Mouse (Mus musculus) heart, embryonic 15.5 days (tissue): ENCODE results near the gene Dync1i1. TPM values are rescaled to one million over a fixed set of nuclear protein-coding genes. Genes with fewer than 3 reads are reported as not detected.

Source experiments
- ATAC-seq: fragments of 200-750 bp; cut with Nextera tagmentation; replicated peaks from 2 replicates; pipeline ENCODE4 v1.8.0; 2017; ENCODE audit warnings: low read depth, moderate TSS enrichment; ENCODE audit not compliant: insufficient number of reproducible peaks, insufficient read depth, low FRiP score
- H3K27ac ChIP-seq: fragments of 300-500 bp; sonication (generic); 2 replicates; pipeline ENCODE4 v1.5.1; 2015; ENCODE audit warnings: mild to moderate bottlenecking, inconsistent platforms
- H3K27me3 ChIP-seq: fragments of 300-500 bp; sonication (generic); 2 replicates; pipeline ENCODE4 v1.6.1; 2015; ENCODE audit warnings: inconsistent platforms
- H3K36me3 ChIP-seq: fragments of 300-500 bp; sonication (generic); 2 replicates; pipeline ENCODE4 v1.6.1; 2015; ENCODE audit warnings: mild to moderate bottlenecking, inconsistent platforms
- H3K4me1 ChIP-seq: fragments of 300-500 bp; sonication (generic); replicated peaks from 2 replicates; pipeline ENCODE4 v1.6.1; 2015; ENCODE audit warnings: inconsistent platforms
- H3K4me2 ChIP-seq: fragments of 300-500 bp; sonication (generic); 2 replicates; pipeline ENCODE4 v1.6.1; 2015; ENCODE audit warnings: inconsistent platforms, mild to moderate bottlenecking, moderate library complexity
- H3K4me3 ChIP-seq: fragments of 300-500 bp; sonication (generic); 2 replicates; pipeline ENCODE4 v1.5.1; 2015; ENCODE audit warnings: mild to moderate bottlenecking, inconsistent platforms
- H3K9ac ChIP-seq: fragments of 300-500 bp; sonication (generic); 2 replicates; pipeline ENCODE4 v1.6.1; 2015; ENCODE audit warnings: mild to moderate bottlenecking, inconsistent platforms
- H3K9me3 ChIP-seq: fragments of 300-500 bp; sonication (generic); replicated peaks from 2 replicates; pipeline ENCODE4 v1.6.1; 2016; ENCODE audit warnings: inconsistent platforms
- WGBS: fragments of 180-500 bp; shearing (Covaris S2); methylation state at CpG from one replicate; pipeline ENCODE4 v1.1.7; 2015; ENCODE audit warnings: mixed read lengths; 5-methylcytosine and 5-hydroxymethylcytosine counted together
- polyA plus RNA-seq: library from polyadenylated mRNA; unstranded; fragments of >200 nt; fragmentation: Nextera tagmentation; extraction: Ambion mirVana; gene quantifications from 2 replicates; pipeline ENCODE4 v1.2.1, GENCODE M21; 2015

Gene Dync1i1
- polyA plus RNA-seq, 1 experiment from 2014 or later, result 1.6 TPM

DNA sequence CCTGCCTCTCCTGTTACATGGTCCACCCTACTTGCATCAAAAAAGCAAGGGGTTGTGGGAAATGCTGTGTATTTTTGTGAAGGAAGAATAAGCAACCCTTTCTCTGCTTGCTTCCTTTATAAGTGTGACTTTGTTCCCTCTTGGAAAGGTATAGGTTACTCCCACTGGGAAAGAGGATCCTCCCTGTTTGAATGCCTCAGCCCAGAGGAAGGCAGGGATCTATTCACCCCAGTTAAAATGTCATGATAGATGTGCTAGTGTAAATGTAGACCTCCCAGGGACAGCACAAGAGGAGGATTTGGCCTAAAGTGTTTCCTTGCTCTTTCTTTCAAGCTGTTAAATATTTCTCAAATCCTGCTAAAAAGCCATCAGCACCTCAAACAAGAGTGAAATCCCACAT, 9.0 kb downstream of the Dync1i1 start:
- ATAC-seq, result no peak
- no peaks in the 10 kb centered on the region for H3K36me3 ChIP-seq
- H3K9me3 ChIP-seq, result no peaks in the 10 kb centered on the region
- no peak overlapping the region for H3K9ac ChIP-seq
- H3K4me1 ChIP-seq, result no peaks in the 10 kb centered on the region
- no peak overlapping the region for H3K4me3 ChIP-seq
- no peak overlapping the region for H3K27ac ChIP-seq
- H3K4me2 ChIP-seq, result no peak overlapping the region
- H3K27me3 ChIP-seq, result no peaks in the 10 kb centered on the region

GRCm38 (mm10) chr6:5734862-5735261, 9.4 kb downstream of the Dync1i1 start:
- no peaks in the 10 kb centered on the region for H3K9me3 ChIP-seq
- no peak overlapping the region for H3K4me2 ChIP-seq
- H3K4me1 ChIP-seq, result no peaks in the 10 kb centered on the region
- 80% methylated on average over 1 of the region's 1 CpGs for WGBS
- H3K9ac ChIP-seq, result no peak overlapping the region
- no peak overlapping the region for H3K27ac ChIP-seq
- H3K36me3 ChIP-seq, result no peaks in the 10 kb centered on the region
- no peak for ATAC-seq
- H3K4me3 ChIP-seq, result no peak overlapping the region
- no peaks in the 10 kb centered on the region for H3K27me3 ChIP-seq

DNA sequence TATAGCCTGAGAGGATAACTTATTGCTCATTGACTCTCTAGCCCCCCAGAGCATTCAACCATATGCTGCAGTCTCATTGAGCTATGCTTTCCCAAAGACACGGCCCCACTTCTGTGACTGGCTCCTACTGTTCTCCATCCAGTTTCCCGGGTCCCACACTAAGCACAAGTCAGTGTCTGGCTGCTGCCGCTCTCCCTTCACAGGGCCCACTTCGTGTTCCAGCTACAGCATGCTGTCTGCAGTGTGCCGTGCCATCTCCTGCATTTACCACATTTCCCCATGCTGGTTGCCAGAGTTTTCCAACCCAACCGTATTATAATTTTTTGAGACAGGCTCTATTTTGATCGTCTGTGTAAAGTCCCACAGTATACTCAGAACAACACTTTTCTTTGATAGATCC, 14.3 kb downstream of the Dync1i1 start:
- Histone ChIP-seq H3K36me3 (no peaks in the 10 kb centered on the region), H3K9me3 (no peaks in the 10 kb centered on the region), H3K4me3 (no peak overlapping the region), H3K27ac (no peak overlapping the region), H3K9ac (no peak overlapping the region), H3K4me2 (no peak overlapping the region), H3K27me3 (no peaks in the 10 kb centered on the region), H3K4me1 (no peaks in the 10 kb centered on the region)
- no peak for ATAC-seq
- 77% methylated on average over 7 of the region's 7 CpGs for WGBS

- WGBS, result 76% methylated on average over 6 of the region's 6 CpGs
- no peak for ATAC-seq
- Histone ChIP-seq H3K4me1 (no peaks in the 10 kb centered on the region), H3K9me3 (no peaks in the 10 kb centered on the region), H3K27me3 (no peaks in the 10 kb centered on the region), H3K4me3 (no peak overlapping the region), H3K9ac (no peak overlapping the region), H3K36me3 (no peaks in the 10 kb centered on the region), H3K4me2 (no peak overlapping the region), H3K27ac (no peak overlapping the region)
Measured at GRCm38 (mm10) chr6:5741395-5742032, 16.1 kb downstream of the Dync1i1 start.

DNA sequence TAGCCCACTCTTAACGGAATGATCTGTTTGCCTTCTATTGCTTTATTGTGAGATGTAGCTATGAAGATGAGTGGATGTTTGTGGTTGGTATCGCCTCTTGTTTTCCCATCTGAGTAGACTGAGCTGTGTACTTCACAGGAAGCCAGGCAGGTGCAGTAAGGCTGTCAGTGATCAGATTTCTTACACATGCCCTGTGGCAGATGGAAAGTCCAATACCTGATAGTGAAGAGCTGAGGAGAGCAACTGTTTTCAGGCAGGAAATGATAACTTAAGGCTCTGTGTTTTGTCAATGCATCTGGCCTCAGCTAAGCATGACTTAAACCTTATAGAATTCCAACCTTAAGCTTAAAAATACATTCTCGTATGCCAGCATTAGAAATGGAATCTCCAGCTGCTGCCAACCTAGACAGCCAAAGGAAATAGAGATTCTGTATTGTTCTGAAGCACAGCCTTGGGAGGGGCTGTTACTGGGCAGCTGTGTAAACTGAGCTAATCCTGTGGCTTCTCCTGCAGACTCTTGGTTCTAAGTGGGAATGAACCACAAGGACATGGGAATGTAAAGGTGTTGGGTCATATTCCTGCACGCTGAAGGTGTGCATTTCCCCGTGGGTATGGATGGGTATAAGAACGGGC, 24.8 kb downstream of the Dync1i1 start:
- Histone ChIP-seq H3K27ac (0 out of 2 replicates have a peak overlapping the region, but pooled peaks have one; percentile 15), H3K27me3 (no peaks in the 10 kb centered on the region), H3K4me2 (no peak overlapping the region), H3K4me1 (0 out of 2 replicates have a peak, but pooled peaks cover 2% of the 10 kb centered on the region), H3K9ac (no peak overlapping the region), H3K9me3 (no peaks in the 10 kb centered on the region), H3K36me3 (no peaks in the 10 kb centered on the region), H3K4me3 (no peak overlapping the region)
- peak; percentile 47; the same call in 1 of the 2 replicates for ATAC-seq
- 55% methylated on average over 6 of the region's 6 CpGs for WGBS

- no peak overlapping the region for H3K27ac ChIP-seq
- no peak overlapping the region for H3K4me3 ChIP-seq
- H3K27me3 ChIP-seq, result no peaks in the 10 kb centered on the region
- no peaks in the 10 kb centered on the region for H3K9me3 ChIP-seq
- no peak overlapping the region for H3K4me2 ChIP-seq
- WGBS, result 65% methylated on average over 16 of the region's 16 CpGs
- no peak overlapping the region for H3K9ac ChIP-seq
- ATAC-seq, result no peak
- 0 out of 2 replicates have a peak, but pooled peaks cover 2% of the 10 kb centered on the region for H3K4me1 ChIP-seq
- H3K36me3 ChIP-seq, result no peaks in the 10 kb centered on the region
Measured at GRCm38 (mm10) chr6:5752128-5752527, 26.7 kb downstream of the Dync1i1 start.

DNA sequence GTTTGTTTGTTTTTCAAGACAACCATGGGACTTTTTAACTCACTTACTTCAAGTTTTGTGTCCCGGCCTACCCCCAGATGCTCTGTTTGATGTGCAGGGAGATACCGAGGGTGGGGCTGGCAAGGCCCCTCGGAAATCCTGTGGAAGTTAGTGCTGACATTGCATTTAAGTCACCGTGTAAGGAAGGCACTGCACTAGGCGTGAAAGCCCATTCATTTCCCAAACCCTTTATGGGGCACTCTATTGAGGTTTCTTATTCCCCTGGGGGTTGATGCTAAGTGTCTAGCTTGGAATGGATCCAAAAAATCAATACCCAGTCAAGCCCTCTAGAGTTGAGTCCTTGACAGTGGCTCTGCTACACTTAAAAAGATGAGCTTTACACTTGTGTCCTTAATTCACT, 27.2 kb downstream of the Dync1i1 start:
- H3K4me3 ChIP-seq, result no peak overlapping the region
- no peaks in the 10 kb centered on the region for H3K9me3 ChIP-seq
- 71% methylated on average over 5 of the region's 5 CpGs for WGBS
- H3K27me3 ChIP-seq, result no peaks in the 10 kb centered on the region
- no peak for ATAC-seq
- 0 out of 2 replicates have a peak, but pooled peaks cover 2% of the 10 kb centered on the region for H3K4me1 ChIP-seq
- H3K9ac ChIP-seq, result no peak overlapping the region
- H3K27ac ChIP-seq, result no peak overlapping the region
- no peak overlapping the region for H3K4me2 ChIP-seq
- no peaks in the 10 kb centered on the region for H3K36me3 ChIP-seq

- no peaks in the 10 kb centered on the region for H3K4me1 ChIP-seq
- H3K4me2 ChIP-seq, result no peak overlapping the region
- no peak overlapping the region for H3K27ac ChIP-seq
- no peaks in the 10 kb centered on the region for H3K27me3 ChIP-seq
- H3K9ac ChIP-seq, result no peak overlapping the region
- no peak overlapping the region for H3K4me3 ChIP-seq
- no peaks in the 10 kb centered on the region for H3K9me3 ChIP-seq
- ATAC-seq, result no peak
- H3K36me3 ChIP-seq, result no peaks in the 10 kb centered on the region
- WGBS, result 73% methylated on average over 5 of the region's 5 CpGs
Measured at GRCm38 (mm10) chr6:5756509-5757130, 31.2 kb downstream of the Dync1i1 start.

DNA sequence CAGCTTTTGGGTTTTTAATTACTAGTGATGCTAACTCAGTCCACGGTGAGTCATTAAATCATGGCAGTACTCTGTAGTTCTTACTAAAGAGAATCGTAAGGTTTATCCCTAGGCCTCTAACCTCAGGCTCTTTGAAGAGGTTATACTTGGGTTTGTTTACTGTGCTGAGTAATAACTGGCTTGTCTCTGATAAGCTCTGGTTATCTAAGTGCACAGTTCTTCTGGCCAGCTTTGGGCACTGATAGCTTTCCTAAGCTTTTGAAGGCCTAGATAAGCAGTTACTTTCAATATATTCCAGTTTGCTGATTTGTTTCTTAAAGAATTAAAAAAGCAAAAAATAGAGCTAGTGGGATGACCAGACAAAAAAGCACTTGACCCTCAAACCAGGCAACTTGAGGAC, 37.5 kb downstream of the Dync1i1 start:
- Histone ChIP-seq H3K4me1 (no peaks in the 10 kb centered on the region), H3K4me2 (no peak overlapping the region), H3K36me3 (no peaks in the 10 kb centered on the region), H3K27ac (no peak overlapping the region), H3K9ac (no peak overlapping the region), H3K27me3 (no peaks in the 10 kb centered on the region), H3K4me3 (no peak overlapping the region), H3K9me3 (no peaks in the 10 kb centered on the region)
- 43% methylated on average over 2 of the region's 2 CpGs for WGBS
- no peak for ATAC-seq

- Histone ChIP-seq H3K27ac (no peak overlapping the region), H3K4me2 (no peak overlapping the region), H3K9me3 (no peaks in the 10 kb centered on the region), H3K36me3 (no peaks in the 10 kb centered on the region), H3K4me3 (no peak overlapping the region), H3K4me1 (no peaks in the 10 kb centered on the region), H3K9ac (no peak overlapping the region), H3K27me3 (no peaks in the 10 kb centered on the region)
- 56% methylated on average over 1 of the region's 1 CpGs for whole genome bisulfite sequencing
- ATAC-seq, result no peak
Measured at GRCm38 (mm10) chr6:5768576-5768975, 43.1 kb downstream of the Dync1i1 start.

DNA sequence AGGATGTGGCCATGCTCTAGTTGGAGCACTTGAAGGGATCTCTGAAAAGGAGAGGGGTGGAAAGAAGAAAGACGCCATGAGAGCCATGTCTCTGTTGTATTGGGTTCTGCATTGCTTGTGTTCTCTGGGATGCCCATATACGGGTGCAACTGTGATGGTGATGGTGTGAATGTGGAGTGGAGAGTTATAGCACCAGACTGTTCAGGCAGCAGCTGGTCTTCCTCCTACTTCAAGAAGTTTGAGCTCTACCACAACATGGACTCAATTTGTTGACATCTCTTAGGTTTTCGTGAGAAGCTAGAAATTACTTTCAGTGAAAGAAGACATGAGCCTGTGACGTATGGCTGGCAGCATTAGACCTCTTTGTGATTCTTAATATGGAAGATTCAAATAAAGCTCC, 44.8 kb downstream of the Dync1i1 start:
- ATAC-seq, result no peak
- no peak overlapping the region for H3K4me2 ChIP-seq
- H3K27ac ChIP-seq, result no peak overlapping the region
- 76% methylated on average over 4 of the region's 4 CpGs for WGBS
- H3K9me3 ChIP-seq, result no peaks in the 10 kb centered on the region
- H3K36me3 ChIP-seq, result no peaks in the 10 kb centered on the region
- no peaks in the 10 kb centered on the region for H3K27me3 ChIP-seq
- H3K4me1 ChIP-seq, result no peaks in the 10 kb centered on the region
- no peak overlapping the region for H3K9ac ChIP-seq
- no peak overlapping the region for H3K4me3 ChIP-seq

GRCm38 (mm10) chr6:5775461-5775860, 50.0 kb downstream of the Dync1i1 start:
- Histone ChIP-seq H3K27ac (no peak overlapping the region), H3K4me2 (no peak overlapping the region), H3K4me3 (no peak overlapping the region), H3K36me3 (no peaks in the 10 kb centered on the region), H3K27me3 (no peaks in the 10 kb centered on the region), H3K9ac (no peak overlapping the region), H3K9me3 (no peaks in the 10 kb centered on the region), H3K4me1 (no peaks in the 10 kb centered on the region)
- WGBS, result 76% methylated on average over 3 of the region's 3 CpGs
- ATAC-seq, result no peak
